8 mouse cellular contexts compared by ENCODE assay signal in the genomic region with DNA sequence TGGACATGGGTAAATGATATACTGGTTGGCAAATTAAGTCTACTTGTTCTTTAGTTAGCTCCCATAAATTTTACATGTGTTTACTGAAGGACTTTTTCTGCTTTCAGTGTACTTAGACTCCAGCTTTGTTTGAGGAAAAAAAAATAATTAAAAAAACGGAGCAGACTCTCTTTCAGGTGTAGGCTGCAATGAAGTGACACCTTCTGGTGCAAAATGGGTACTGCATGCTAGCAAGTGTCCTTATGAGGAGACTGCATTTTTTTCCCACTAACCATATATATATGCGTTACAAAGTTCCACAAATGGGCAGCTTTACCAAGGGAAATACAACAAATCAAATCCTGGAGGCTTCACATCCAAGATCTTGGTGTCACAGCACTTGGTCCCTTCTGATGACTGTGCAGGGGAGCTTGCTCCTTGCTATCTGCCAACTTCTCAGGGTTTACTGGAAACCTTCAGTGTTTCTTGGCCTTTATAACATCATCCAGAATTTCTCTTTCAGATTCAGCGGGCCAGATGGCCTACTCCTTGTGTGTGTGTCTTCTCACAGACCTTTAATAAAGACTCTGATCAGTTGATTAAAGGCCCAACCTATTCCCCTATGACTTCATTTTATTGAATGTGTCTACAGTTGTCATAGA. TPM values are rescaled to one million over a fixed set of nuclear protein-coding genes. Genes with fewer than 3 reads are reported as not detected.
DNase-seq lines count a peak whose midpoint lies in the region; ATAC-seq lines count a peak whose summit lies in the region.

No protein-coding gene starts in this region.

- no peak overlapping the region for H3K27ac ChIP-seq in embryonic facial prominence, embryonic 10.5 days (replicated peaks)
- no peak overlapping the region for H3K27ac ChIP-seq in hindbrain, embryonic 14.5 days

- H3K4me3 ChIP-seq in embryonic facial prominence, embryonic 10.5 days = no peak overlapping the region
- H3K4me3 ChIP-seq in hindbrain, embryonic 14.5 days (replicated peaks; ENCODE audit: low read length) = no peak overlapping the region

- H3K9me3 ChIP-seq in embryonic facial prominence, embryonic 10.5 days = no peaks in the 10 kb centered on the region
- H3K9me3 ChIP-seq in hindbrain, embryonic 14.5 days (ENCODE audit: control insufficient read depth, low read length) = no peaks in the 10 kb centered on the region

- no peak overlapping the region for H3K9ac ChIP-seq in hindbrain, embryonic 14.5 days

- no peaks in the 10 kb centered on the region for H3K4me1 ChIP-seq in embryonic facial prominence, embryonic 10.5 days
- no peaks in the 10 kb centered on the region for H3K4me1 ChIP-seq in hindbrain, embryonic 14.5 days (replicated peaks; ENCODE audit: control insufficient read depth, insufficient read depth, low read length)

- WGBS in embryonic facial prominence, embryonic 10.5 days = 27% methylated on average over 3 of the region's 3 CpGs
- 21% methylated on average over 3 of the region's 3 CpGs for WGBS in hindbrain, embryonic 14.5 days

- no peaks in the 10 kb centered on the region for H3K27me3 ChIP-seq in embryonic facial prominence, embryonic 10.5 days (replicated peaks; ENCODE audit: low read depth, poor library complexity, severe bottlenecking)
- H3K27me3 ChIP-seq in hindbrain, embryonic 14.5 days (ENCODE audit: control insufficient read depth, insufficient read depth, low read length) = no peaks in the 10 kb centered on the region

- ATAC-seq in hindbrain, embryonic 14.5 days (ENCODE audit: low FRiP score) = peak; percentile 77

- H3K36me3 ChIP-seq in embryonic facial prominence, embryonic 10.5 days (replicated peaks) = no peaks in the 10 kb centered on the region
- no peaks in the 10 kb centered on the region for H3K36me3 ChIP-seq in hindbrain, embryonic 14.5 days (replicated peaks; ENCODE audit: control insufficient read depth, insufficient read depth)

- no peak overlapping the region for H3K4me2 ChIP-seq in hindbrain, embryonic 14.5 days (replicated peaks)

- DNase-seq in ES-CJ7 (ENCODE audit: low read depth, low spot score) = peak; percentile 68
- DNase-seq in adrenal gland, postnatal 14 days = peak; percentile 70
- DNase-seq in embryonic facial prominence, embryonic 10.5 days (ENCODE audit: low spot score) = peak; percentile 46
- DNase-seq in hindbrain, embryonic 14.5 days (ENCODE audit: low spot score) = peak; percentile 87
- peak; percentile 54 for DNase-seq in layer of hippocampus, adult 9-11 months
- peak; percentile 82 for DNase-seq in lung, postnatal 36 days
- DNase-seq in right cerebral cortex, postnatal 14 days = peak; percentile 70
- no peak for DNase-seq in ovary, postnatal 36 days (ENCODE audit: low spot score)

RNA-seq across cellular contexts. Expression of gene Tmem243, which starts 44.3 kb away (rescaled TPM):
- 29.6 and 30.7 TPM in 2 replicates for total RNA-seq in adrenal gland, postnatal 14 days (2021)
- 19.3 and 19.9 TPM in 2 replicates for polyA plus RNA-seq in embryonic facial prominence, embryonic 10.5 days (2016; fragmentation: Nextera tagmentation; extraction: Ambion mirVana)
- polyA plus RNA-seq in hindbrain, embryonic 14.5 days (2014; fragmentation: Nextera tagmentation; extraction: Ambion mirVana) = 13.1 and 14.1 TPM in 2 replicates

RNA-seq across cellular contexts. Expression of gene Crot, which starts 59.0 kb away (rescaled TPM):
- 32.8 and 78.7 TPM in 2 replicates for total RNA-seq in adrenal gland, postnatal 14 days (2021)
- polyA plus RNA-seq in embryonic facial prominence, embryonic 10.5 days (2016; fragmentation: Nextera tagmentation; extraction: Ambion mirVana) = 36.5 and 37.2 TPM in 2 replicates
- 24.3 and 25.8 TPM in 2 replicates for polyA plus RNA-seq in hindbrain, embryonic 14.5 days (2014; fragmentation: Nextera tagmentation; extraction: Ambion mirVana)
